Mouse (Mus musculus): ENCODE data around the gene Begain. TPM values are rescaled to one million over a fixed set of nuclear protein-coding genes. Genes with fewer than 3 reads are reported as not detected.

The Begain gene
- polyA plus RNA-seq, 1 experiment from 2014 or later = 6.2 TPM

Other genes starting within 250 kb of the Begain start
- gene Slc25a29, start 232.3 kb downstream of the Begain start, polyA plus RNA-seq (2014; fragmentation: Nextera tagmentation; extraction: Ambion mirVana) = 7.5 and 9.0 TPM in 2 replicates
- gene Slc25a47, start 232.2 kb downstream of the Begain start, polyA plus RNA-seq (2014; fragmentation: Nextera tagmentation; extraction: Ambion mirVana) = 7.6 and 9.0 TPM in 2 replicates
- gene Wdr25, start 174.6 kb downstream of the Begain start, polyA plus RNA-seq (2014; fragmentation: Nextera tagmentation; extraction: Ambion mirVana) = 3.4 and 6.0 TPM in 2 replicates
- 62.4 and 107 TPM in 2 replicates for gene Wars, start 174.0 kb downstream of the Begain start, polyA plus RNA-seq (2014; fragmentation: Nextera tagmentation; extraction: Ambion mirVana)

All from kidney, embryonic 14.5 days (tissue).